Mouse (Mus musculus): ENCODE data around the gene Iqsec1. TPM values are rescaled to one million over a fixed set of nuclear protein-coding genes. Genes with fewer than 3 reads are reported as not detected.

Iqsec1 gene
- 2.6 and 3.4 TPM in 2 replicates for polyA plus RNA-seq (2015; fragmentation: Nextera tagmentation; extraction: Ambion mirVana)

DNA sequence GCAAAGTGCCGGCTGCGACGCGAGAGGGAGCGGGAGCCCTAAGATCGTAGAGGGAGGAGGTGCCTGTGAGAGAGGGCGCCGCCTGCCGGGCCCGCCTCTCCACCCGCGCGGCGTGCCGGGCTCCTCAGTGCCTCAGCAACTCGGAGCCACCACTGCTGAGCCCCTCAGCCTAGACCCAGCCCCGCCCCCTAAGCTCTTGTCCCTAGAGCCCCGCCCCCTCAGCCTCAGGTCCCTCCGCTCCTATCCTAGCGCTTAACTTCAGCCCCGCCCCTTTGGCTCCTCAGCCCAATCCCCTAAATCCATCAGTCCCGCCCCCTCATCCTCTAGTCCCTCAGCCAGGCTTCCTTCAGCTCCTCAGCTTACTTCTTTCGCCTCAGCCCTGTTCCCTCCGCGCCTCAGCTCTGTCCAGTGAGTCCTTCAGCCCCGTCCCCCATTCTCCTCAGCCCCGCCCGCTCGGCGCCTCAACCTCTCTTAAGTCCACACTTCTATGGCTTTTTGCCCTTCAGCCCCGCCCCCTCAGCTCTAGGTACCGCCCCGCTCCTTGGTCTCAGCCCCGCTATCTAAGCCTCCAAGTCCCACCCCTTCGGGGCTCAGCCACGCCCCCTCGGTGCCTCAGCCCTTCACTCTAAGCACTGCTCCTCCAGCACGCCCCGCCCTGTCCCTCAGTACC, at the start of gene Iqsec1:
Gene Iqsec1, minus strand, starts transcription at position 38 of the 670 bp plus-strand sequence.
- Histone ChIP-seq H3K4me3 (replicated peaks) (peak within 1 kb of the TSS; percentile 80), H3K36me3 (no peaks in the 10 kb centered on the region), H3K27ac (peak within 1 kb of the TSS; percentile 81), H3K4me1 (replicated peaks) (peaks cover 57% of the 10 kb centered on the region), H3K4me2 (peak within 1 kb of the TSS; percentile 100), H3K27me3 (peaks cover 40% of the 10 kb centered on the region), H3K9me3 (replicated peaks) (peaks cover 4% of the 10 kb centered on the region; the same call in 1 of the 2 replicates), H3K9ac (peak within 1 kb of the TSS; percentile 82)
- 1% methylated on average over 39 of the region's 39 CpGs for WGBS (ENCODE audit: insufficient replicate concordance)
- ATAC-seq (ENCODE audit: low read depth) (peak; percentile 90), DNase-seq (peak; percentile 97)

DNA sequence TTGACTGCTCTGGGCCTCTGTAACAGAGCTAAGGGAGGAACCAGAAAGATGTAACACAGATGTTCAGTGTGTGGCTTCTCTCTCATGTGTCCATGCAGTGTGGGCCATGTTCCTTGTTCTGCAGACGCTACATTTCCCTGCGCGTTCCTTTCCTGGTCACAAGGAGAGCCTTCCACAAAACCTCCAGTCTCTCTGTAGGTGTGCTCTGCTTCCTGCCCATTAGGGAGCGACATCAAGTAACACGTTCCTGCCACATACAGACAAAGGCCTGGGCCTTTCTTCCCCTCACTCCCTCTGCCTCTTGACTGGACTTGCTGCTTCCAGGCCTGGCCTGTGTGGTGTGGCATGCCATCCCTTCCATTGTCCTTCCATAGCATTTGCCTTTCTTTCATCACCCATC, 39.8 kb upstream of the Iqsec1 start:
- Histone ChIP-seq H3K27me3 (no peaks in the 10 kb centered on the region), H3K9me3 (replicated peaks) (no peaks in the 10 kb centered on the region), H3K27ac (no peak overlapping the region), H3K4me2 (no peak overlapping the region), H3K9ac (no peak overlapping the region), H3K4me3 (replicated peaks) (no peak overlapping the region), H3K36me3 (peaks cover 98% of the 10 kb centered on the region), H3K4me1 (replicated peaks) (no peaks in the 10 kb centered on the region)
- DNase-seq (no peak), ATAC-seq (ENCODE audit: low read depth) (no peak)
- WGBS (ENCODE audit: insufficient replicate concordance): 88% methylated on average over 5 of the region's 5 CpGs

GRCm38 (mm10) chr6:91020810-91021209, 32.3 kb upstream of the Iqsec1 start:
- H3K4me2 ChIP-seq: no peak overlapping the region
- peaks cover 92% of the 10 kb centered on the region for H3K36me3 ChIP-seq
- 89% methylated on average over 7 of the region's 7 CpGs for WGBS (ENCODE audit: insufficient replicate concordance)
- no peak overlapping the region for H3K4me3 ChIP-seq (replicated peaks)
- H3K27me3 ChIP-seq: no peaks in the 10 kb centered on the region
- H3K27ac ChIP-seq: no peak overlapping the region
- no peaks in the 10 kb centered on the region for H3K9me3 ChIP-seq (replicated peaks)
- ATAC-seq (ENCODE audit: low read depth): no peak
- no peak for DNase-seq
- H3K9ac ChIP-seq: no peak overlapping the region
- H3K4me1 ChIP-seq (replicated peaks): no peaks in the 10 kb centered on the region

DNA sequence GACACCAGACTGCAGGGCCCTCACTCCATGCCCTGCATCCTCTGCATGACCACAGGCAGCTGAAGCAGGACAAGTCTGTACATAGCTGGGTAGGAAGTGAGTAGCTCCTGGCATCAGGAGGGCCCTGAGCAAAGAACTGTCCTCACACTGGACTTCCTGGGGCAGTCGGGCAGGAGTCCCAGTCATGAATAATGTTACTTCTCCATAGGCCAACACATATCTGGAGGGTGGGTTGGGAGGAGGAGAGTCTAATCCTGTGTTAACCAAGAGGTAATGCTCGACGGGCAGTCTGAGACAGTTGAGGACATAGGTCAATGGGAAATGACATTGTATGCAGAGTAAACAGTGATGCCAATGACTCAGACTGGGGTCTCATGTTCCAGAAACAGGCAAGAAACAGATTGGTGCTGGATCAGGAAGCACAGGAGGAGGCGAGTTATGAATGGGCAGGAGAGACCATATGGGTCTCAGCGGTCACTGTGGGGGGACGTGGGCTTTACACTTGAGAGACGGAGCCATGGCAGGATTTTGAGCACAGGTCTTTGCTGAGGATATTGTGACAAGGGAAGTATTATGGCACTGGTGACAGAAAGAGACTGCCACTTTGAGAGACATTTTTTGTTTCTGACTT, 28.2 kb upstream of the Iqsec1 start:
- ATAC-seq (ENCODE audit: low read depth): no peak
- Histone ChIP-seq H3K9ac (no peak overlapping the region), H3K9me3 (replicated peaks) (no peaks in the 10 kb centered on the region), H3K4me1 (replicated peaks) (no peaks in the 10 kb centered on the region), H3K4me3 (replicated peaks) (no peak overlapping the region), H3K36me3 (peaks cover 91% of the 10 kb centered on the region), H3K27ac (no peak overlapping the region), H3K4me2 (no peak overlapping the region), H3K27me3 (no peaks in the 10 kb centered on the region)
- WGBS (ENCODE audit: insufficient replicate concordance): 80% methylated on average over 7 of the region's 7 CpGs
- no peak for DNase-seq

GRCm38 (mm10) chr6:91014198-91014958, 25.9 kb upstream of the Iqsec1 start:
- Histone ChIP-seq H3K4me3 (replicated peaks) (no peak overlapping the region), H3K36me3 (peaks cover 71% of the 10 kb centered on the region), H3K4me2 (no peak overlapping the region), H3K9ac (no peak overlapping the region), H3K27ac (no peak overlapping the region), H3K27me3 (no peaks in the 10 kb centered on the region), H3K9me3 (replicated peaks) (no peaks in the 10 kb centered on the region), H3K4me1 (replicated peaks) (peaks cover 3% of the 10 kb centered on the region)
- DNase-seq: no peak
- WGBS (ENCODE audit: insufficient replicate concordance): 78% methylated on average over 9 of the region's 9 CpGs
- ATAC-seq (ENCODE audit: low read depth): no peak

DNA sequence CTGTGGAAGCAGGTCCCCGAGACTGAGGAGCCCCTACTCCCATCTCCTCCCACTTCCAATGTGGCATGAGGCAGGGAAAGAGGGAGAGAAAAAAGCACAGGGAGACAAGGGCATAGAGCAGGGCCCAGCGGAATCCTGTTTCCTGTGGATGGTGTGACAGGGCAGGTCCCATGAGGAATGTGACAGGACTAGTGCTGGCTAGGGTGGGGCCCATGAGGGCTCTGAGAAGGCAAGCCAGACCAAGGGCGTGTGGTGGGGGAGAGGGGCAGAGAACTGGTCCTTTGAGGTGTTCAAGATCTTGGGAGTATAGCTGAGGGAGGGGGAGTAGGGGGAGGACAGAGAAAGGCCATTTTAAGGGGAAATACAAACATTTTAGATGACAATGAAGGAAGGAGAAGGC, 24.0 kb upstream of the Iqsec1 start:
- Histone ChIP-seq H3K4me1 (replicated peaks) (peaks cover 22% of the 10 kb centered on the region), H3K27me3 (no peaks in the 10 kb centered on the region), H3K27ac (no peak overlapping the region), H3K9me3 (replicated peaks) (no peaks in the 10 kb centered on the region), H3K4me2 (no peak overlapping the region), H3K9ac (no peak overlapping the region), H3K36me3 (peaks cover 54% of the 10 kb centered on the region), H3K4me3 (replicated peaks) (no peak overlapping the region)
- WGBS (ENCODE audit: insufficient replicate concordance): 70% methylated on average over 3 of the region's 3 CpGs
- ATAC-seq (ENCODE audit: low read depth) (no peak), DNase-seq (no peak)

DNA sequence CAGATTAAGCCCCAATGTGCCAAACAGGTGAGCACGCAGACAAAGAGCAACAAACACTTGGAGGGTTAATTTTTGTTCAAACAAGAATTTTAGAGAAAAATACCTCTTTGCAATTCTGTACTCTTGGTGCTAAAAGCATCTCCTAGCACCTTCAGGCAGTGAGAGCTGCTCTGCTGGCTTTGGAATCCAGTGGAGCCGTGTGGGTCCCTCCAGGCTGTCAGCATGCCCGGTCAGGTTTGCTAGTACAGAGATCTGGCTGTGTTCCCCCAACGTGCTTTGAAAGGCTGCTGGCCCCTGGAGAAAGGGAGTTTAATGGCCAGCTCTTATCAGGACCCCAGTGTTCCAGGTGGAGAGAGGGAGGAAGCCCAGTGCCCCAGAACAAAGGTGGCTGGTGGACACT, 23.1 kb upstream of the Iqsec1 start:
- Histone ChIP-seq H3K4me2 (no peak overlapping the region), H3K36me3 (peaks cover 45% of the 10 kb centered on the region), H3K4me1 (replicated peaks) (peaks cover 31% of the 10 kb centered on the region), H3K9me3 (replicated peaks) (no peaks in the 10 kb centered on the region), H3K9ac (no peak overlapping the region), H3K27ac (no peak overlapping the region), H3K27me3 (no peaks in the 10 kb centered on the region), H3K4me3 (replicated peaks) (no peak overlapping the region)
- 79% methylated on average over 4 of the region's 4 CpGs for WGBS (ENCODE audit: insufficient replicate concordance)
- ATAC-seq (ENCODE audit: low read depth) (no peak), DNase-seq (no peak)

DNA sequence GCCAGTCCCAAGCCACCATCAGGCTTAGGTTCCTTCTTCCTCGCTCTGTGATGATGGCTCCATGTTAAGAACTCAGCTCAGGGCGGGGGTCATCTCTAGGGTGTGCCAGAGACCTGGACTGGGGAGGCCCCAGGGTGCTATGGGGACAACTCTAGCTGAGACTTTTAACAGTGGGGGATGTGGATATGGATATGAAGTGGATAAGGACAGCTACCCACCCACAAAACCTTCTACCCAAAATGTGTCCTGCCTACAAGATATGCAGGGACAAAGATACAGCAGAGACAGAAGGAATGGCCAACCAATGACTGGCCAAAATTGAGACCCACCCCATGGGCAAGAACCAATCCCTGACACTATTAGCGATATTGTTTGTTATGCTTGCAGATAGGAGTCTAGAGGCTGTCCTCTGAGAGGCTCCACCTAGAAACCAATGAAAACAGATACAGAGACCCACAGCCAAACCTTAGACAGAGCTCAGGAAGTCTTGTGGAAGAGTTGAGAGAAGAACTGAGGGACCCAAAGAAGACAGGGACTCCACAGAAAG, 19.9 kb upstream of the Iqsec1 start:
- WGBS (ENCODE audit: insufficient replicate concordance): 40% methylated on average over 3 of the region's 3 CpGs
- Histone ChIP-seq H3K4me1 (replicated peaks) (peaks cover 62% of the 10 kb centered on the region), H3K4me3 (replicated peaks) (no peak overlapping the region), H3K9me3 (replicated peaks) (no peaks in the 10 kb centered on the region), H3K9ac (no peak overlapping the region), H3K36me3 (peaks cover 13% of the 10 kb centered on the region), H3K27me3 (no peaks in the 10 kb centered on the region), H3K27ac (peak overlapping the region; percentile 89), H3K4me2 (peak overlapping the region; percentile 55)
- peak; percentile 83 for ATAC-seq (ENCODE audit: low read depth)
- no peak for DNase-seq

DNA sequence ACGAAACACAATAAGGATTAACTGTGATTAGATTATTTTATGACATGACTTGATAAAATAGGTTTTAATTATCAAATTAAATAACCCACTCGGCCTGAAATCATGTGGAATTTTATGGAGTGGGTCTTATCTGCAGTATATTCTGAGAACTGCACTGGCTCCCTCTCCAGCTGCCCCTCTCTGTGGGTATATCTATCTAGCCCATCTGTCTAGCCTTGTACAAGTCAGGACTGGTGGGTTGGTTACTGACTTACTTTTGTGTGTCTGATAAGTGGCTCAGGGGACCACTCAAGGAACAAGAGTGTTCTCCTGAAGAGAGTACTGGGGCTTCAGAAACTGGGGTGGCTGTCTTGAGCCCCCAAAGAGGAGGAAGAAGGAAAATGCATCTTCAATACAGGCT, 18.7 kb upstream of the Iqsec1 start:
- H3K9ac ChIP-seq: peak overlapping the region; percentile 44
- peaks cover 2% of the 10 kb centered on the region; the same call in 1 of the 2 replicates for H3K36me3 ChIP-seq
- H3K4me3 ChIP-seq (replicated peaks): peak overlapping the region; percentile 4; the same call in 1 of the 2 replicates
- WGBS (ENCODE audit: insufficient replicate concordance): 18% methylated on average over 2 of the region's 2 CpGs
- DNase-seq: no peak
- no peaks in the 10 kb centered on the region for H3K27me3 ChIP-seq
- peaks cover 73% of the 10 kb centered on the region for H3K4me1 ChIP-seq (replicated peaks)
- no peaks in the 10 kb centered on the region for H3K9me3 ChIP-seq (replicated peaks)
- peak; percentile 76 for ATAC-seq (ENCODE audit: low read depth)
- H3K27ac ChIP-seq: peak overlapping the region; percentile 89
- peak overlapping the region; percentile 55 for H3K4me2 ChIP-seq

DNA sequence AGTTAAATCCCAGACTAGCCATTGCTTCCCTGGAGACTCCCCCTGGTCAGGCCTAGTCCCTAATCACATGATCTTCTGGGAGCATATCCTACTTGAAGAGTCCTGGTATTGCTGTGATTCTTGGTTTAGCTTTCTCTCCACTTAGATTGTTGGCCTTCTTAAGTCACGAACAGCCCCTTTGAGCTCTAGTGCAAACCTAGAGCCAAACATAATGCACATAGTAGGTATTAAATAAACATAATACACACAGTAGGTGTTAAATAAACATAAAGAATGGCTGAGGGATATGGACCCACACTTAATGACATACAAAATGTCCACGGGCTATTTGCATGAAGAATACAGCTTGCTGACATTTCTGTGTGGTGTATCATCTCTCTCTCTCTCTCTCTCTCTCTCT, 15.7 kb upstream of the Iqsec1 start:
- ATAC-seq (ENCODE audit: low read depth): no peak
- Histone ChIP-seq H3K36me3 (no peaks in the 10 kb centered on the region), H3K4me1 (replicated peaks) (peaks cover 99% of the 10 kb centered on the region), H3K27me3 (no peaks in the 10 kb centered on the region), H3K9me3 (replicated peaks) (no peaks in the 10 kb centered on the region), H3K9ac (peak overlapping the region; percentile 48; the same call in 1 of the 2 replicates), H3K4me2 (peak overlapping the region; percentile 47), H3K4me3 (replicated peaks) (peak overlapping the region; percentile 21), H3K27ac (peak overlapping the region; percentile 84)
- WGBS (ENCODE audit: insufficient replicate concordance): 77% methylated on average over 2 of the region's 2 CpGs
- no peak for DNase-seq

GRCm38 (mm10) chr6:91003310-91003995, 15.0 kb upstream of the Iqsec1 start:
- peak; percentile 65 for ATAC-seq (ENCODE audit: low read depth)
- no peaks in the 10 kb centered on the region for H3K27me3 ChIP-seq
- H3K4me3 ChIP-seq (replicated peaks): peak overlapping the region; percentile 21
- peak overlapping the region; percentile 48 for H3K9ac ChIP-seq
- peak overlapping the region; percentile 47 for H3K4me2 ChIP-seq
- DNase-seq: no peak
- peak overlapping the region; percentile 84 for H3K27ac ChIP-seq
- H3K4me1 ChIP-seq (replicated peaks): peaks cover 94% of the 10 kb centered on the region
- H3K9me3 ChIP-seq (replicated peaks): no peaks in the 10 kb centered on the region
- 7% methylated on average over 3 of the region's 3 CpGs for WGBS (ENCODE audit: insufficient replicate concordance)
- H3K36me3 ChIP-seq: no peaks in the 10 kb centered on the region

Data from liver, embryonic 13.5 days (tissue).